Mouse (Mus musculus) CD4-positive helper T cell, adult 2 months (primary cell): ENCODE measurements around the gene Fn3krp.

ENCODE experiments used
- DNase-seq: peaks from one replicate; pipeline ENCODE4 v3.0.0-alpha.2; 2012; ENCODE audit warnings: low read depth, missing footprints, low spot score

Gene Fn3krp

DNA sequence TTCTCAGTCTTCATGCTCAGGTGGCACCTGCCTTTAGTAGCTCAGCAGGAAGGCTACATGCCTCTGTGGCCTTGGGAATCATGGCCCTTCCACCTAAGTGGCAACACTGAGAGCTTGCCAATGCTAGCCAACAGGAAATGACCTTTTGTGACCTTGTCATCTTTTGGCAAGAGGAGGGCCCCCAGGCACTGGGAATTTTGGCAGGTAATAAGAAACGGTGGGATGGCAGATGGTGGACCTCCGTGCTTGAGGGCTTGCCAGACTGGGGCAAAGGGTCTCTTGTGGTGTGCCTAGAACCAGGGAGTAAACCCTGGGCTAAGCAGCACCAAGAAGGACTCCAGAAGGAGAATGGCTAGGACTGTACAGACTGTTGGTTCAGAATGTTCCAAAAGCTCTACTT, 20.9 kb downstream of the Fn3krp start:
- DNase-seq: no peak

DNA sequence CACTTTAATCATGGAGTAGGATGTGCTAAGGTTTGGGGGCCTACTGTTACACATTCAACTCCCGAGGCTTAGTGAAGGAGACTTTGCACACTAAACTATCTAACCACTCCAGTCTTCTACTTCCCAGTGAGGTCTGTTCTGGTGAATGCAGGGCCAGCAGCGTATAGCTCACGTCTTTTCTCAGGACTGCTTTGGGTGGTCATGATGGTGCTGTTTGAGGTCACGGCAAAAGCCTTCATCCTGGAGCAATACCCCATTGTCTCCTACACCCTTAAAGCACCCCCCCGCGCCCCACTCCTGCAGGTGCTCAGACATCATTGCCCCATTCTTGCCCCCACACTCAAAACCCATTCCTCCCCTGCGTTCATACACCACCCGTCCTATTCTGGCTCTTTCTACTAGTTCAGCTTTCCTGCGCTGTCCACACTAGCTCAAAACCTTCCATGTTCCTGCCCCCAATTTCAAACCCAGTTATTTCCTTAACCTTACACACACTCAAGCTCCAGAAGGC, 30.1 kb downstream of the Fn3krp start:
- no peak for DNase-seq

DNA sequence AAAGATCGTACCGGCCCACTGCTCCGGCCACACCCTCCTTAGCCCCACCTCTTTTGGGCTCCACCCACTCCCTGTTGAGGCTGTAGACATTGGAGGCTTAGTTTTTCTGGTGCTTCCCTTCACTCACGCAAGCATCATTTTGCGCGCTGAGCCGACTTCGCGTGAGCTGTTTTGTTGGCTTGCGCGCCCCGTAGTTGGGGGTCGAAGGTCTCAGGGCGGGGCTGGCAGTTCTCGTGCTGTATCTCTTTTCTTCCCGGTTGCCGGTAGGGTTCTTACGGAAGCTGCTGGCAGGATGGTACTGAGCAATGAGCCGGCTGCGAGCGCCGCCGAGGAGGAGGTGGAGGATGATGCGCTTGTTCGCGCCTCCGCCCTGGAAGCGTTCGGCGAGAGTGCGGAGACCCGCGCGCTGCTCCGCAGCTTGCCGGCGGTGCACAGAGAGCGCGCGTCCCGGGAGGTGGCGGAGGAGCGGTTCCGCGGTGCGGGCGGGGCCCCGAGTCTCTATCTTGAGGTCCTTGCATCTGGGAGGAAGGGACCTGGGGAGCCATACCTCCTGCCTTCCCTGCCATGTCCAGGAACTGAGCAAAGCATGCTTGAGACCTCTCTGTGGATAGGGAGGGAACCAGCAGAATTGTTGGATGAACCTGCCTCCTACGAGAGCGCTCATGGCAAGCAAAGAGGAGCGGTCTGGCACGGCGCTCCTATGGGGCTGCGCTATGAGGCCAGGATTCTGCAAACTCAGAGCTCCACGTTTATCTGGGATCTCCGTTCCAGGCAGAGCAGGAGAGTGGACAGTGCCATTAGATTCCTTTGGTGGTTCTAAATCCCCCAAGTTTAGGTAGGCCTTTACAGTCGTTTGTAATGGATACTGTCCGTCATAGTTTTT, 30.8 kb downstream of the Fn3krp start, which contains the start of gene Tbcd:
Tbcd (plus strand) TSS at position 197 of the 883 bp plus-strand sequence.
- DNase-seq: peak; percentile 94

DNA sequence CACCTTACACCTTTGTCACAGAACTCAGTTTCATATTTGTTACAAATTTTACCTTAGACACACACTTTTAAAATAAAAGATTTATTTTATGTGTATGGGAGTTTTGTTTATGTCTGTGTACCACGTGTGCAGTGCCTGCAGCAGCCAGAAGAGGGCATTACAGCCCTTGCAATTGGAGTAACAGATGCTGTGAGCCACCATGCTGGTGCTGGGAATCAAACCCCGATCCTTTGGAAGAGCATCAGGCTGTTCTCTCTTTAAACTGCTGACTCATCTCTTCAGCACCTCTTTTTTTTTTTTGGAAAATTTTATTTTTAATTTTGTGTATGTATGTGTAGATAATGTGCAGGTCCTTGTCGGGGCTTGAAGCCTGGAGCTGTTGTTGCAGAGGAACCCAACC, 36.7 kb downstream of the Fn3krp start:
- DNase-seq: no peak

GRCm38 (mm10) chr11:121467408-121467807, 46.2 kb downstream of the Fn3krp start:
- no peak for DNase-seq

DNA sequence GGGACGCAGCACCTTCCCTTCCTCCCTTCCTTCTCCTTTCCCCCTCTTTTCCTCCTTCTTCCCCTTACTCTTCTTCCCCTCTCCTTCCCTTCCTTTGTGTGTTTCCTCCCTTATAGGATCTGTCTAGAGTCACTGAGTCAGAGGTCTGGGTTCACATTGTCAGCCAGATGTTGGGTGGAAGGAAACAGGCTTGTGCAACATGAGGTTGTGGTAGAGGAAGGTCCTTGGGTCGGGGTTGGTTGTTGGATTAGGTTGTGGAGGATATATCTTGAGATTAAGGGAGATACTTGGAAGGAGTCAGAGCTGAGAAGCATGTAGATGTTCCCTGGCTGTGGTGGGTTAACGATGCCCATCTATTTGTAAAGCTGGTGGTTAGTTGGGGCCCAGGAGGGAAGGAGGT, 53.6 kb downstream of the Fn3krp start:
- no peak for DNase-seq

DNA sequence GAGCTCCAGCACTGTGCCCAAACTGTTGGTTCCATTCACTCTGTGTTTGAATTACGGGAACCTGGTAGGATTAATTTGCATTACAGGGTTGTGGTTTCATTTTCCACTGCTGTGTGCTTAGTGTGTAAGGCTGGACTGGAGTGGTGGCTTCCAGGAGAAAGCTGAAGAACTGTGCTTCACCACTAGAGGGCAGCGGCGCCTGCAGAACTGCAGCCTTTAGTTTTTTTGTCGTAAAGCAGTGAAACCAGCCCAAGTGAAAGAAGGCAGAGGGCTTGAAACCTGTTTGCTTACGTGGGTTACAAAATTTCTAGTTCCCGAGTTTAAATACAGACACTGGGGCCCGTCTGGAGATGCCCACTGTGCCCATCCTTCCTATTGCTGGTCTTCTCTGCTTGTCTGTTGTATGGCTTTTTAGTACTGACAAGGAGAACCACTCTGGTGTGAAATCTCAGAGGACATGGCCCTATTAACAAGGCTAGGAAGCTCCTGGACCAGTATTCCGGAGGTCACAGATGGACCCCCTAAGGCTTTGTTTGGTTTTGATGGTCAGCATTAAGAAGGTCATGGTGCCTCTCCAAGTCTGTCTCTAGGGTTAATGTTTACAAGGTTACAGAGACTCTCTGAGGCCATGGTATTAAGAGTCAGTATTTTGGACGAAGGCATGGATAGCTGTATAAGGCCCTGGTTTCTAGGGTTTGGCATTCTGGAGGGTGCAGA, 54.7 kb downstream of the Fn3krp start:
- DNase-seq: peak; percentile 79

DNA sequence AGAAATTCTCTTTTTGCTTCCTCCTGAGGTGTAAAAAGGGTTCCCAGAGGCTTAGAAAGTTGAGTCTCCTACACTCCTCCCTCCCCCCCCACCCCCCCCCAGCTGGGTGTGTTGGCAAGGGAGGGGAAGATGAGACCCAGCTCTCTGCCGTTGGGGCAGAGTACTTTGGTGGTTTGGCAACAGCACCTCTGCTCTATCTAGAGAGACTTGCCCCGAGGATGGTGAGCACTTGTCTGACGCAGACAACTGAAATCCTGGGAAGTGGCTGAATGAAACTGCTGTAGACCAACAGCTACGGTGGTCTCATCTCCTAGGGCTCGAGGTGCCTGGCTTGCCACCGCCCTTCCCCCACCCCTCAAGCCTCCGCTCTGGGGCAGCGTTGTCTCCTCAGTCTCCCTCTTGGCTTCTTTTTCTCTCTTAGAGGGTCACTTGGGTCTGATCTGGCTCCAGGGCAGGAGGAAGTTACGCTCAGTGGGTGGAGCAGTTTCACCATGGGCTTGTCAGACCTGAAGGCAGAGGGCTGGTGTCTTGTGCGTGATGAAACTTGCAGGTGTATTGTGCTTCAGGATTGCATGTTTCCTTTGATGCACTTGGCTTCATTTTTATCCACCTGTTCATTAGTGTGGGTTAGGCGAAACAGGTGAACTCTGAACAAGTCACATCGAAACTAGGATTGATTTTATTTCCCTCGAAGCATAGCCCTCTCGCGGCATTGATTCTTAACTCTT, 58.4 kb downstream of the Fn3krp start:
- DNase-seq: no peak
